Mouse (Mus musculus) thymus, adult 18-20 months (tissue): Measurements from ENCODE around the gene Lrrc8c.

Experiments used
- DNase-seq, 2 experiments: peaks; one replicate each; pipeline ENCODE4 v3.0.0; 2022; ENCODE audit warnings: mixed read lengths in 2 of 2

Lrrc8c gene

GRCm38 (mm10) chr5:105508813-105509212 is 10.4 kb upstream of the Lrrc8c start:
- no peak for DNase-seq

GRCm38 (mm10) chr5:105512297-105512696 is 6.9 kb upstream of the Lrrc8c start:
- DNase-seq: no peak

GRCm38 (mm10) chr5:105515532-105515931 is 3.7 kb upstream of the Lrrc8c start:
- DNase-seq: no peak

GRCm38 (mm10) chr5:105516290-105516689 is 2.9 kb upstream of the Lrrc8c start:
- no peak for DNase-seq

- DNase-seq: no peak
These were observed 1.1 kb upstream of the Lrrc8c start for GRCm38 (mm10) chr5:105517992-105518625.

- peak; percentile 44 to 70 for DNase-seq
These were observed 527 bp upstream of the Lrrc8c start for GRCm38 (mm10) chr5:105518626-105519095.

GRCm38 (mm10) chr5:105519976-105520300 is 750 bp downstream of the Lrrc8c start:
- no peak for DNase-seq

GRCm38 (mm10) chr5:105520442-105520965 is 1.3 kb downstream of the Lrrc8c start:
- DNase-seq: no peak

GRCm38 (mm10) chr5:105523452-105523851 is 4.3 kb downstream of the Lrrc8c start:
- DNase-seq: no peak

GRCm38 (mm10) chr5:105525004-105525403 is 5.8 kb downstream of the Lrrc8c start:
- no peak for DNase-seq

GRCm38 (mm10) chr5:105526107-105526645 is 7.0 kb downstream of the Lrrc8c start:
- no peak for DNase-seq

GRCm38 (mm10) chr5:105526766-105527165 is 7.6 kb downstream of the Lrrc8c start:
- no peak for DNase-seq

- DNase-seq: no peak
These were observed 8.5 kb downstream of the Lrrc8c start for GRCm38 (mm10) chr5:105527477-105528331.

- DNase-seq: no peak
These were observed 11.4 kb downstream of the Lrrc8c start for GRCm38 (mm10) chr5:105530576-105530975.

GRCm38 (mm10) chr5:105535186-105535585 is 16.0 kb downstream of the Lrrc8c start:
- DNase-seq: no peak

GRCm38 (mm10) chr5:105536172-105536571 is 17.0 kb downstream of the Lrrc8c start:
- no peak for DNase-seq

GRCm38 (mm10) chr5:105537101-105537723 is 18.0 kb downstream of the Lrrc8c start:
- no peak for DNase-seq

GRCm38 (mm10) chr5:105541051-105541450 is 21.9 kb downstream of the Lrrc8c start:
- no peak for DNase-seq

- DNase-seq: no peak
These were observed 25.9 kb downstream of the Lrrc8c start for GRCm38 (mm10) chr5:105545126-105545525.

- no peak for DNase-seq
These were observed 27.9 kb downstream of the Lrrc8c start for GRCm38 (mm10) chr5:105547115-105547514.

- DNase-seq: no peak
These were observed 32.6 kb downstream of the Lrrc8c start for GRCm38 (mm10) chr5:105551808-105552207.

GRCm38 (mm10) chr5:105556291-105556690 is 37.1 kb downstream of the Lrrc8c start:
- DNase-seq: no peak

- no peak for DNase-seq
These were observed 38.2 kb downstream of the Lrrc8c start for GRCm38 (mm10) chr5:105557346-105557745.
